Mouse (Mus musculus) cerebellum, adult 8-10 months (tissue): ENCODE measurements at regions not wholly inside any gene's neighbourhood (a gene's known extent, or its start where the extent isn't known, plus 50 kb on each side); places are given as distances from the start of the nearest gene placed in this dataset.

Experiments
- DNase-seq: peaks from one replicate; pipeline ENCODE4 v3.0.0; 2022

DNA sequence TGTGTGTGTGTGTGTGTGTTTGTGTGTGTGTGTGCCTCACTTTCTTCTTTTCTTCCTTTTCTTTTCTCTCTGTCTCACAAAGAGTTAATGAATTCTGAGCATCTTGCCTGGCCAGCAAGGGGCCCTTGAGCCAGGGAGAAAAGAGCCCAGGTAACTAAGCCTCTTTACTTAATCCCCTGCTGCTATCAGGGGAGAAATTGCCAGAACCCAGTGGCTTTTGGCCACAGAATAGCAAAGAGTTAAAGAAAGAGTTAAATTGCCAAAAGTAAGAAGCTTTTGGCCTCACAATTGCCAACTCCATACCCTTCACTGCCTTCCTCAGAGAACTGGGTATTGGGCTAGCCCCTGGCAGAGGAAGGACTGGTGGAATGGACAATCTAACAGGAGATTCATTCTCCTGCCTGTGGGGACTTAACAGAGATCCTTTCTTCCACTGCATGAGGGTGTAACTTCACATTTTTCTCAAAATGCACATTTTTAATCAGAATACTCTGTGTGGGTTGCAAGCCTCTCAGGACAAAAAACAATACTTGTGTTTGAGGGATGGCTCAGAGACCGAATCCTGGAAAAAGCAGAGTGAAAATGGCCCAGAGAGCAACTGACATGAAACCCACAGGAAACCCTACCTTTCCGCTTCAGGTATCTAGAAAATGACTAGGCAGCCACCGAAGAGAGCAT lies 431.0 kb upstream of the Gm10131 start:
- no peak for DNase-seq

DNA sequence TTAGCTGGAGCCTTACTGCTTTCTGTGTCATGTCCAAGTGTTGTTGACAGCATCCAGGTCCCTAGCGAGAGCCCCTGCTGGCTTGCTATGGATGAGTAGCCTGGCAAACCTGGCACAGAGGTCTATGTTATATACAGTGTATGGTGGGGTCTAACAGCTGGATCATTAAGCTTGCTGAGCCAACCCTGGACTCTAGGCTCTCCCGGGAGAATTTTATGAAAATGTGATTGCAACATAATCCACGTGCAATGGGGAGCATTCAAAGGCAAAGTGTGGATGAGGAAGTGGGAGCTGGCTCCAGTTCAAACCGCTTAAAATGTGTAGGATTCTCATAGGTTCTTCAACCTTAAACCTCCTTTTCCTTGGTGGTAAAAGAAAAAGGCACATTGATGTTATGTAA lies 427.7 kb upstream of the Gm10131 start:
- DNase-seq: no peak

DNA sequence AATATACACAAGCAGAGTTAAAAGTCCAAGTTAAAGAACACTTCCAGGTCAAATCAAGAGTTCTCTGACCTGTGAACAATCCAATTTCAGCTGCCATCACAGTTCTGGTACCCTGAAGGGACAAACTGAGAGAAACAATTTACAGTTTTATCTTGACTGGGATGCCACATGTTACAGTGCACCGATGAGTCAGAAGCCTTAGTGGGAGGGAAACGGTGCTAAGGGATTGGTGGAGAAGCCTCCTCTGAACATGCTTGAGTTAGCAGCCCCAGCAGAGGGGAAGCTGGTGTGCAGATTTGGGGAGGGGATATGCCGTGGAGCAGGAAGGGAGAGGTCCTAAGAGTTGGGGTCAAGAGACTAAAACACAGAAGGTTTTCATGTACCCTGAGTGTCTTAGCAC lies 423.9 kb upstream of the Gm10131 start:
- no peak for DNase-seq

DNA sequence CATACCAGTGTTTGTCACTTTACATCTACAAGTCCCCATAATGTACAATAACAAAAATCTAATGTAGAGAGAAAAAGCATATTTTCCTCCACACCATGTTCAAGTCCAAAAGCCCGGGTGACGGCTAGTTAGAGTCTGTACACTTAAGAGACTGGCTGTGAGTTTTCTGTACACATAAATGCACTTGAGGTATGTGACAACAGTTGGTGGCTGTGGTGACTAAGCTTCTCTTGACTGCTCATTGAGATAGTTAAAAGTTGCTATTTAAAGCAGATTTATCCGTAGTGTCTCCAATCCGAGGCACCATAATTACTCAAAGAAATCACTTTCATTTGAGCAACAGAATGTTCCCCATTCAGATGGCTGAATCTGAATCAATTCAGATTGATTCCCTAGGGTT lies 421.9 kb upstream of the Gm10131 start:
- no peak for DNase-seq

DNA sequence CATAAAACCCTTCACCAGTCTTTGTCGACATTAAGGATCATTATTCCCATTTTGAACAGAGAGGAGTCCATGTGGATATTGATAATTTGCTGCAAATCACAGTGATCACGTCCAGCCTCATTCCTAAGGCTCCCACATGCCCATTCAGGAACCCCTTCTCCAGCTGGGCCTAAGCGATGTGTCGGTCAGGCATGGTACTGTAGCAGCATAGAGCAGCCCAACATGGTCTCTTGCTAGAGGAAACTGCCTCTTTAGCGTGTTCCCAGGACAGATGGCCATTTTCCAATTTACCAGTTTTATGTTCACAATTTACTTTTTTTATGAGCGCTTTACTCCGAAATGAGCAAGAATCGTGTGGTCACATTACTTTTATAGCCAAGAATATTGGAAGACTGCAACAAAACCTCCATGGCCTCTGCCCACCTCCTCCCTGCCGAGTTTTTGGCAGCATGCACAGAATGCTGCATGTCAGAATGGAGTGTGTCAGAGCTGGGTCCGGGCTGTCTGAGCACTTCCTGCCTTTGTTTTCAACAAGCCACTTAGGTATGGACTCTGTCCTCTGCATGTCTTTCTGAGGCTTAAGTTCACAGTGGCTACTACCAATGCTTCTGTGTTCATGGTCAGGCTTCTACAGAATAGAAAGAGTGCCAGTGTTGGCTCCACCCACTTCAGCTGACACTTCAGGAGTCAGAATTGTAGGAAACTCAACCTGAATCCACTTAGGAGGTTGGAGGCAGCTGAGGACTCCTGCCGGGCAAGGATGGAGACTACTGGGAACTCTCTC lies 419.6 kb upstream of the Gm10131 start:
- no peak for DNase-seq

DNA sequence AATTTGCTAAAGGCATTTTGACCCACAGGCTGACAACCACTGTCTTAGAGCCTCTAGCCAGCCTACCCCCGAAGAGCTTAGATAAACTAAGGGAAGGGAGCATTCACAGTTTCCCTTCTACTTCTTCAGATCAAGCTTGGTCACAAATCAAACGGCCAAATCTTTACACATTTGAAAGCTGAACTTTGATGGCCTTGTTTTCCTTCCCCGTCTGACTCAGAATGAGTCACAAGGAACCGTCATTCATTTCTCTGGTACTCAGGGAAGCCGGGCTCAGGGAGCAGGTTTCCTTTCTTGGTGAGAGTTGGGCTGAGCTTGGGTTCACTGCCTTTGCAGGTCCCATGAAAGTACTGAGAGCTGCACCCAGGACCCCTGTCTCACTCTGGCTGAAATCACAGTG lies 418.5 kb upstream of the Gm10131 start:
- no peak for DNase-seq

DNA sequence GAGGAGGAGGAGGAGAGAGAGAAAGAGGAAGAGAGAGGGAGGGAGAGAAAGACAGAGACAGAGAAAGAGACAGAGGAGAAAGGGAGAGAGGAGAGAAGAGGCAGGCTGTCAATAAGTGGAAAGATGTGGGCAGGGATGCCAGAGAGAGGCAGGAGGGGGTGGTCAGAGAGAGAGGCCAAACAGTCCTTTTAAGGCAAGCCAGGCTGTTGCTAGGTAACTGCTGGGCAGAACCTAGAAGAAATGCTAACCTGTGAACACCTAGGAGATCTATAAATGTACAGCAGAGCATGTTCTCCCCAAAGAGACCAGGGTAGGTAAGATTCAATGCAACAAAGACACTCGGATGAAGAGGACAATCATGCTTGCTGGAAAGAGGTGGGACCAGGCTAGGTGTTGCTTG lies 417.9 kb upstream of the Gm10131 start:
- DNase-seq: no peak

DNA sequence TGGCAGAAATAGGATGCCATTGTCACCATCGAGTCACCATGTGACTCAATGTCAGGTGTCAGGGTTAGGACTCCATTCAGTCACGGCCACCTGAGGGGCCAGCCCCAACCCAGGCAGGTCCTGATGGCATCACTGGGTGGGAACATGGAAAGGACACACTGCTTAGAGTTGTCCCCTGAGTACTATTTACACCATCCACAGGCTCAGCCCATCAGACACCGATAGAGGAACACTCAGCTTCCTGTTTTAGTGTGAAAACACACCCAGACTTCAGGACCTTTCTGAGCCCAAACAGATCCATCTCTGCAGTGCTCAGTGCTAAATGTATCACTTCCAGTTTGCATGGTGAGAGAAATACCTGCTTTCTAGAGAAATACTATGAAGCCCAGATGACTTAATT lies 416.7 kb upstream of the Gm10131 start:
- DNase-seq: no peak

DNA sequence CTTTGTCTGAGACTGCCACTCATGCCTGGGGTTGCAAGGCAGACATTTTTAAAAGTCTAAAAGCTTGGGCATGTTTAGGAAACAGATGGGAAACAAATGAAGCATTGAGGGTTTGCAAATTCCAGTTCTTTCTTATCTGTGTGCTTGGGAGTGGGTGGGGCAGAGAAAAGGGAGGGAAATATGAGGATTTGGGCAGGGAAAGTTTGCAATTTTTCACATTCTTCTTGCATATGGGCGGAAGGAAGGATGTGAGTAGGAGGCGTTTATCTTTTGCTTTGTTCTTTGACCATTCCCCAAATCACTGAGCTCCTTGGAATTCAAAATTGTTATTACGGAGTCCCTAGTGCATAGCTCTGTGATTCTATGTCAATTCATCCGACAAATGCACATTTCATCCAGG lies 413.7 kb upstream of the Gm10131 start:
- no peak for DNase-seq

DNA sequence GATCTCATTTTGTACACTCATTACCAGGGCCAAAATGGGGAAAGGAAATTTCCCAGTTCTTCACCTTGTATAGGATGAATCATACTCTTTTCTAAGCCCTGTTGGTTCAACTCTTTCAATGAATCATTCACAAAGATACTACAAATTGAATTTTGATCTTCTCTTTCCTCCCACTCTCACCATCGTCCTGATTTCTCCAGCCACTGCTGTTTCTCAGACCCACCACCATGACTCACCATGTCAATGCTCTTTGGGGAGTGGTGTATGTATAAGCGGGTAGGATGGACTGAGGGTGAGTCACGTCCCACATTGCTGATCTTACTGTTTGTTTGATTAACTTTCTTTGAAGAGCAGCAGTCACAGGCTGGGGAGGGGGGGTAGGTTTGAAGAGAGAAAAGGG lies 412.3 kb upstream of the Gm10131 start:
- no peak for DNase-seq

DNA sequence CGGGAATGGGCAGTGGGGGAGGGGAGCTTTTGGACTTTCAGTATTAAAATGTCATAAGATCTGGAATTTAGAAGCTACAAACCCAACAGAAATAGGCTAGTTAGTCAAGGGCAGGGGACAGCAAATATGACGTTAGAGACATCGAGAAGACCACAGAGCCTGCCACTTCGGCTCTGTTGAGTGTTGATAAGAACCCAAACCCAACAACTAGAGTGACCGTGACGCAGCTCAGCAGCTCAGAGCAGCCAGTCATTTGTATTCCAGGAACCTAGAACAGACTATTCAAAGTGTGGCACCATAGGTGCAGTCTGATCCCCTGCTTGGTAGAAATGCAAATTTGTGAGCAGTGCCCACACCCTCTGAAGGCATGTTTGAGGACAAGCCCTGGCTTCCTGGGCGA lies 409.8 kb upstream of the Gm10131 start:
- DNase-seq: no peak

DNA sequence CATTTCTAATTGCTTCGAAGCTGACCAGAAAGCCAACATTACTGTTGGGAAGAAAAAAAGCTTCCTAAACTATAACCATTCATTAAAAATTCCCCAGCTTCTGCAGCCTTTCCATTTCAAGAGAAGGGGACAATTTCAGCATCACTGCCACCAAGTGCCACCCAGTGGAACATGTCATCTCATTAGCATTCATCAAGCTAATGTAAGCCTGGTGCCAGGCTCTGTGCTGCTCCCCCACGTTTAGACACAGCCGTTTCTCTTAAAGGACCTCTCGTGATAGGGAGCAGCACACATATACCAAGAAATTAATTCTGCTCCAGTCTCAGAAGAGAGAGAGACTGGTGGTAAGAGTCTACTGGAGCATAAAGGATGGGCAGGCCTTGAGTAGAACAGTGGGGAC lies 409.1 kb upstream of the Gm10131 start:
- DNase-seq: no peak

DNA sequence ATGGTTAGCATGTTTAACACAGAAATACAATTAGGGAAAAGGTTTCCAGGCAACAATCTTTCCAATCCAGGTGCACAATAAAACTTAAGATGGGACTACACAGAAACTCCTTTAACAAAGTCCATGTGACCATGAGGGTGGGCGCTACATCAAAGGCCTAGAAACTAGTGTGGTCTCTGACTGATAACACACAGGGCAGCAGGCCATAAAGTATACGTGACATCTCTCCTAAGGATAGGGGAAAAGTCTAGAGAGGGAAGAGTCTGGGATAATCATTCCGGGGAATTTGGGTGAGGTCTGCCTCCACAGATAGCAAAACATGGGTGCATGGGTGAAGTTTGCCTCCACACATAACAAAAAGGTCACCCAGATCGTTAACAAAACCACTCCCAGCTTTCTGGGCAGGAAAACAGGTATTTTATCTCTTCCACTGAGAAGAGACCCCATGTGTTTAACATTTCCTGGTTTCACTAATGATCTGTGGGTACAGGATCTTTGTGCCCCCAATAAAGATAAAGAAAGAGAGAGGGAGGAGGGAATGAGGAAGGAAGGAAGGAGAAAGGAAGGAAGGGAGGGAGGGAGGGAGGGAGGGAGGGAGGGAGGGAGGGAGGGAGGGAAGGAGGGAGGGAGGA lies 402.0 kb upstream of the Gm10131 start:
- DNase-seq: no peak

DNA sequence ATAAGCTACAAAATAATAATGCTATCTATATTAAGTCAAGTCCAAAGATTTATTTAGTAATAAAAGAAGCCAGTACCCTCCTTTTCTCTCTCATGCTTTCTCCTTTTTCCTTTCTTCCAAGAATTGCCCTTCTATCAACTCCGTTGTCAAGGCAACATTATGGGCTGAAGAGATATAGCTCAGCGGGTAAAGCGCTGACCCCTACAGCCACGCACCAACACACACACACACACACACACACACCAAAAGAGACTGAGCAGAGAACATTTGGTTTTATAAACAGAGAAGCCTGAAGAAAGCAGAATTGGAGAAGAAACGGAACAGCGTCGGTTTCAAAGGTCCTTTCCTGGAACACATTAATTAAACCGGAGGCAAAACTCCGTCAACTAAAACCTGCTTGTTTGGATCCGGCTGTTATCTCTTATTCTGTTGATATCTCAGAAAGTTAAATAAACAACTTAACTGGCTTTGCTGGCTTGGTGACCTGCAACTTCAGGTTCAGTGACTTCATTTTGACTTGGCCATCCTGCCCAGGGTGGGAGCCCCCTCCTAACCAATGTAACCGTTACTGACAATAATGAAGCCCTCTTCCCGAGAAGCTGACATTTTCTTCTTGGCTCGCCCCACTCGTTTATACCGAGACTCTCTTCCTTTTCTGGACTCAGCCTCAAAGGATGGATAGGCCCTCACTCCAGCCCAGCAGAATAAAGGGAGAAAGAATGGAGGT lies 394.5 kb upstream of the Gm10131 start:
- DNase-seq: no peak

DNA sequence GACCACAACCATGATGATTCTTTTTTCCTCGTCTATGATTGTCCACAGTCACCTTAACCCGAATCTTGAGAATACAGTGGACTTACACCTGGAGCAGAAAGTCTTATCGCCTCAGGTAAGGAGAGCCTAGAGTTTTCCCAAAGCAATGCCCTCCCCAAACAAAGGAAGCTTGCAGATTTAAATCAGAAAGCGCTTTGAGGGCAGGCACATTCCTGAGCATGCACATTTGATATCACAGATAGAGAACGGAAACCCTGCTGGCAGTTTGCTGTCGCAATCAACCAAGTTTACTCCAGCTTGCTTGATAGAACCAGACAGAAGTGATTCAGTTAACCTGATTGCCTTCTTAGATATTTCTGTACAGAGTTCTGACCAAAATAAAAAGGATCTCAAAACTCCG lies 393.6 kb upstream of the Gm10131 start:
- no peak for DNase-seq

DNA sequence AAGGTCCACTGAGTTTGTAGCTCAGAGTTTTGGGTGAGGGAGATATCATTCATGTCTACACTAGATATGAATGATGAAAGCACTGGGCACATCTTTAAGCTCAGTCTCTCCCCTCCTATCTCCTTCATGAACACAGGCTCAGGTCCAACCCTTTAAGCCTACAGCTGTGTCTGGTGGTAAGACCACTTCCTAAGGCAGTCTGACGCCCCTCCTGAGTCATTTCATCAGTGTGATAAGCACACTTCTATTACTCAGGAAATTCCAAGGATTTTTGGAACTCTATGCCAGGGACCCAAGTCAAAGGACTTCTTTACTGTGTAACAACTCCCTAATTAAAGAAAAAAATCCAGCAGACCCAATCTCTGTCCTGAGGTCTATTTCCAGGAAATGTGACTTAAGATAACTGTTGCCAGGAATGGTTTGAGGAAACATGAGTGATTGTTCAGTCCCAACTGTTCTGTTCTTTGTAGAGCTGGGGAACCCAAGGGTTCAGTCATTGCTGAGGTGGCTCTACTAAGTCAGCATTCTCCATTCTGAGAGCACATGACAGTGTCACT lies 391.1 kb upstream of the Gm10131 start:
- no peak for DNase-seq

DNA sequence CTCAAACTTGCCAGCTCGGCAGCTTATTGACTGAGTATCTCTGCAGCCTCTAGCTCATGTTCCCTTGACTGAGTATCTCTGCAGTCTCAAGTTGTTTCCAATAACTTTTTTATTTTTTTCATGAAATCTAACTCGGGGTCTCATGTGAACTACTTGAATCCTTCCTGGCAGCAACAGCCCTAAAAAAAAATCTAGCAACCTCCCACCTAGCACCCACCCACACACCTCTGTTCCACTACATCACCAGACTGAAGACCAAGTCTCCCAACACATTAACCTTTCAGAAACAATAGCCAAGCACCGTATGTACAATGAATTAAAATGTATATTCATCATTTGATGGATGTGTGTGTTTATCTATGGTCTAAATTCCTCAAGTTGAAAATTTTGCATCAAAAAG lies 387.7 kb upstream of the Gm10131 start:
- no peak for DNase-seq

DNA sequence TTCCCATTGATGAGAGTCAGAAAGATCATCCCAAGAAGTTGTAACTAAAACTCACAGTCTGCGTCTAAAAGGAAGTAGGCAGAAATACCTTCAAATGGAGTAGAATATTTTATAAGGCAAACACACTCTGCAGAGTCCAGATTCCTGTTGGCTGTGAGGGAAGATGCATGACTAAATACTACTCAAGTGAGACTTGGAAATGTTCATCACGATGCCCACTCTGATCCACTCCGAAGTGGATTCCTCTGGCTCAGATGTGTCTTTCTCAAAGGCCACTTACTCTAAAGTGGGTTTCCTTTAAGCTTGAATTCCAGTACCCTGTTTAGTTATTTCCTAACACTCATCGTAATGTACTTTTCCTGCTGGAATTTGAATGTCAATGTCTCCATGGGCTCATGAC lies 385.2 kb upstream of the Gm10131 start:
- DNase-seq: no peak

DNA sequence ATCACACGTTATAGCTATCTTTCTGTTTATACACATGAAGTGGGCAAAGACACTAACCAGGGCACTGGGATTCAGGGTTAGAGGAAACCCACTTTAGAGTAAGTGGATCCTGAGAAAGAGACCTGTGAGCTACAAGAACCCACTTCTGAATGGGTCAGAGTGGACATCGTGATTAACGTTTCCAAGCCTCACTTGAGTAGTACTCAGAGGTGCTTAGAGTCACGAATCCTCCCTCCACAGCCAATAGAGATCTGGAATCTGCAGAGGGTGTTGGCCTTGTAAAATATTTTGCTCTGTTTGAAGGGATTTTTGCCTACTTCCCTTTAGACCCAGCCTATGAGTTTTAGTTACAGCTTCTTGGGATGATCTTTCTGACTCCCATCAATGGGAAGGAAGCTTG lies 384.4 kb upstream of the Gm10131 start:
- DNase-seq: no peak

DNA sequence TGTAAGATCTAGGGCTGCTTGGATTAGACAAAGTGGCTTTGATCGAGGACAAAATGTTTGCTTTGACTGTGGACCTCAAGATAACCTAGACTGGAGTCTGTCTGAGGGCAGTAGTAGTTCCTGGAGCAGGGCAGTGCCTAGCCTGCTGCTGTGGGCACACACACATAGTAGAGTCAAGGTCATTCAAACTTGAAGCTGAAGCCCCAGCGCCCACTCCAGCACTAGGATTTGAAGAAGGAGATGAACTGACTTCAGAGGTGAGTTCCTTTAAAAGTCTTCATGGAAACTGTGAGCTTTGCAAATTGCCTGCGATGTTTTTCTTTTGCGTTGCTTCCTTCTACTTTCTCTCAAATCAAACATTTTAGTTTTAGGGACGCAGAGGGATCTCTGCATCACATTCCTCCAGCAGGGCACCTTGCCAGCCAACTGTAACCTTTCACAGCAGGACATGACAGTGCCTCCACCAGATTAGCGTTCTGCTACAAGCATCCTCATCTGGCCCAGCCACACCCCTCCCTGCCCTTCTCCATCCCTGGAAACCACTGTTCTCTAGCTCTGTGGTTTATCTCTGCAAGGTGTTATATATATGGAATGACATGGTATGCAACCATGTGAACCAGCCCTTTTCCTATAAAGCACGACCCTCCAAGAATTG lies 377.3 kb upstream of the Gm10131 start:
- DNase-seq: no peak

DNA sequence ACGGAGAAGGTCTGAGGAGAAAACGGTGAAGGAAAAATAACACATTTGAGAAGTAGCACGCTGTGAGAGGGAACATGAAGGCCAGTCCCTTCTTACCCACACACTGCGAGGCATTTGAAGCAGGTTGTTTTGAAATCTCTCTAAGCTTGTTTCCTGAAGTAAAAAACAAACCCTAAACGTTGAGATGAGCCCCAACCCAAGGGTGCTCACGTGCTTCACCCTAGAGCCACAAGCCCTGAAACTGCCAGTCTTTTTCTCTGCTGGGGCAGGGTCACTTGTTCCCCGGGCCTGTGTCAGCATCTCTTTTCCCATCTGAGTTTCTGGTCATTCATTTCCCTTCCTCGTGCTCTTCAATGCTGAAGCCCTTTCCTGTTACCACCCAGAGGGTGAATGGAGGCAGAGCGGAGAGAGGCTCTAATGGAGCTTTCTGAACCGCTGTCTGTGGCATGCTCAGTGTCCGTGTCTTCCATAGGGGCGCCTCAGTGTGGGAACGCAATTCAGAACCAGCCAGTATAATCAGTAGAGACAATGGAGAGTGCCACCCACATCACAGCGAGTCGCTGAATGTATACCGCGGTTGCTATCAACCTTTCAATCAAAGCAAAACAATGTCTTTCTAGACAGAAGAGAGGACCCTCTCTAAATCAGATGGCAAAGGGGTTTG lies 375.0 kb upstream of the Gm10131 start:
- DNase-seq: no peak

DNA sequence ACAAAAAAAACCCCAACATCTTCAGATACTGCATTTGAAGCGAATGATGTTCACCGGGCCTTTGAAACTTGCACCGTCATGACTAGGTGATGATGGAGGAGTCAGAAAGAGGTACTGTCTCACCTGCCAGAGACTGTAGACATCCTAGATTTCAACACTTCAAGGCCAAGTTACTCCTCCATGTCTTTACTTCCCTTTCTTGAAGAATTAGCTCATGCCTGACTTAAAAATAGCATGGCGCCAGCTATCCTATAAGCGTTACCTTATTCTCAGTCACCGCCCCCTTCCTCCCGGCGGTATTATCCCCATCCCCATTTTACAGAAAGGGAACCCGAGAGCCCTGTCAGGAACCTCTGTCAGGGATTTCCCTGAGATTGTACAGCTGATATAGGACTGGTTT lies 374.4 kb upstream of the Gm10131 start:
- no peak for DNase-seq
